Mouse (Mus musculus) liver, embryonic 13.5 days (tissue): Measurements from ENCODE around the gene Fam49a. TPM values are rescaled to one million over a fixed set of nuclear protein-coding genes. Genes with fewer than 3 reads are reported as not detected.

Experiments
- ATAC-seq: fragments of 200-750 bp; cut with Nextera tagmentation; 2 replicates; pipeline ENCODE4 v1.8.0; 2017; ENCODE audit warnings: low read depth, mild to moderate bottlenecking, moderate number of reproducible peaks, moderate library complexity
- DNase-seq: peaks from one replicate; pipeline ENCODE4 v3.0.0; 2022
- H3K27ac ChIP-seq: fragments of 300-500 bp; sonication (generic); 2 replicates; pipeline ENCODE4 v1.5.1; 2015; ENCODE audit warnings: moderate library complexity, mild to moderate bottlenecking, inconsistent platforms
- H3K27me3 ChIP-seq: fragments of 300-500 bp; sonication (generic); 2 replicates; pipeline ENCODE4 v1.6.1; 2015; ENCODE audit warnings: mild to moderate bottlenecking, inconsistent platforms
- H3K36me3 ChIP-seq: fragments of 300-500 bp; sonication (generic); 2 replicates; pipeline ENCODE4 v1.6.1; 2015; ENCODE audit warnings: mild to moderate bottlenecking, inconsistent platforms
- H3K4me1 ChIP-seq: fragments of 300-500 bp; sonication (generic); replicated peaks from 2 replicates; pipeline ENCODE4 v1.6.1; 2015; ENCODE audit warnings: inconsistent platforms
- H3K4me2 ChIP-seq: fragments of 300-500 bp; sonication (generic); 2 replicates; pipeline ENCODE4 v1.6.1; 2015; ENCODE audit warnings: inconsistent platforms, mild to moderate bottlenecking, moderate library complexity
- H3K4me3 ChIP-seq: fragments of 300-500 bp; sonication (generic); replicated peaks from 2 replicates; pipeline ENCODE4 v1.5.1; 2015; ENCODE audit warnings: mild to moderate bottlenecking, inconsistent platforms
- H3K9ac ChIP-seq: fragments of 300-500 bp; sonication (generic); 2 replicates; pipeline ENCODE4 v1.6.1; 2015; ENCODE audit warnings: mild to moderate bottlenecking, inconsistent platforms
- H3K9me3 ChIP-seq: fragments of 300-500 bp; sonication (generic); replicated peaks from 2 replicates; pipeline ENCODE4 v1.6.1; 2016; ENCODE audit warnings: inconsistent platforms
- WGBS: fragments of 180-500 bp; shearing (Covaris S2); methylation state at CpG from one replicate; pipeline ENCODE4 v1.1.7; 2015; ENCODE audit not compliant: insufficient replicate concordance; 5-methylcytosine and 5-hydroxymethylcytosine counted together
- polyA plus RNA-seq: library from polyadenylated mRNA; unstranded; fragments of >200 nt; fragmentation: Nextera tagmentation; extraction: Ambion mirVana; gene quantifications from 2 replicates; pipeline ENCODE4 v1.2.1, GENCODE M21; 2015

Fam49a gene
- polyA plus RNA-seq, 1 experiment from 2014 or later: 2.5 TPM

GRCm38 (mm10) chr12:12364201-12364600 lies 102.3 kb downstream of the Fam49a start:
- ATAC-seq (no peak), DNase-seq (no peak)
- no peak overlapping the region for H3K4me3 ChIP-seq
- no peak overlapping the region for H3K27ac ChIP-seq
- H3K4me2 ChIP-seq: no peak overlapping the region
- no peaks in the 10 kb centered on the region for H3K9me3 ChIP-seq
- 68% methylated on average over 8 of the region's 8 CpGs for WGBS
- no peak overlapping the region for H3K9ac ChIP-seq
- H3K4me1 ChIP-seq: no peaks in the 10 kb centered on the region
- H3K36me3 ChIP-seq: no peaks in the 10 kb centered on the region
- H3K27me3 ChIP-seq: no peaks in the 10 kb centered on the region

- ATAC-seq: no peak
Measured at GRCm38 (mm10) chr12:12367423-12367822, 105.5 kb downstream of the Fam49a start.

DNA sequence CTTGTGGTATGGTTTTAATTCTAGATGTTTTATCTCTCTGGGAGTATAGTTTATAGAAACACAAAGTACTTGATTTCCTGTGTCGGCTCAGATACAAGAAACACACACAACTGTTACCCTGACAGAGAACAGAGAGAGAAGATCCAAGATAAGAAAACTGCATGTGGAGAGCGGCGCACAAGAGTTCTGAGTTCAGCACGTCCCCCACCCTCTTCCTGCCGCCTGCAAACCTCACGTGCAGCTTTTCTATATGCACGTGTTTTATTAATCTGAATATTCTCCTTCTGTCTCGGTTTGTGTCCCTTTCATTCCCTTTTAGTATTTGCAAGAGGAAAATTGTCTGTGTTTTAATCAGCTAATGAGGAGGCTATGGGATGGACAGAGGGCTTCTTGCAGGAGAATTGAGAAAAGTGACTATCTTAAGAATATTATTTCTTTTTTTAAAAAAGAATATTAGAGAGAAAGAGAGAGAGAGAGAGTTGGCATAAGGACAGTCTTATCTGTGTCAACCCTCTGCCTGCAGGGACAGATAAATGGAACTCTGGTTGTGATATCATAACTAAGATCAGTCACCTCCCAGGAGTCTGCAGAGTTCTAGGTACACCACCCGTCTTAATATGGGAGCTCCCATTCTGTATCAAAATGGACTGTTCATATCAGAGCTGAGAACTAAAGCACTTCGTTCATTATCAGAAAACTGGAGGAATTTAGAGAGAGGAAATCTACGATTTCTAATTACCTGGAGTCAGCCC lies 111.3 kb downstream of the Fam49a start:
- no peak overlapping the region for H3K4me2 ChIP-seq
- no peak for DNase-seq
- no peaks in the 10 kb centered on the region for H3K27me3 ChIP-seq
- WGBS: 30% methylated on average over 11 of the region's 11 CpGs
- H3K9me3 ChIP-seq: no peaks in the 10 kb centered on the region
- H3K36me3 ChIP-seq: no peaks in the 10 kb centered on the region
- H3K27ac ChIP-seq: no peak overlapping the region
- H3K9ac ChIP-seq: no peak overlapping the region
- H3K4me3 ChIP-seq: no peak overlapping the region
- peaks cover 9% of the 10 kb centered on the region for H3K4me1 ChIP-seq
- ATAC-seq: peak; percentile 60

More at GRCm38 (mm10) chr12:12367423-12367822, 105.5 kb downstream of the Fam49a start:
- 55% methylated on average over 5 of the region's 5 CpGs for WGBS
- Histone ChIP-seq H3K4me2 (no peak overlapping the region), H3K9me3 (no peaks in the 10 kb centered on the region), H3K4me3 (no peak overlapping the region), H3K9ac (no peak overlapping the region), H3K4me1 (no peaks in the 10 kb centered on the region), H3K27ac (no peak overlapping the region), H3K36me3 (no peaks in the 10 kb centered on the region), H3K27me3 (no peaks in the 10 kb centered on the region)
- no peak for DNase-seq

DNA sequence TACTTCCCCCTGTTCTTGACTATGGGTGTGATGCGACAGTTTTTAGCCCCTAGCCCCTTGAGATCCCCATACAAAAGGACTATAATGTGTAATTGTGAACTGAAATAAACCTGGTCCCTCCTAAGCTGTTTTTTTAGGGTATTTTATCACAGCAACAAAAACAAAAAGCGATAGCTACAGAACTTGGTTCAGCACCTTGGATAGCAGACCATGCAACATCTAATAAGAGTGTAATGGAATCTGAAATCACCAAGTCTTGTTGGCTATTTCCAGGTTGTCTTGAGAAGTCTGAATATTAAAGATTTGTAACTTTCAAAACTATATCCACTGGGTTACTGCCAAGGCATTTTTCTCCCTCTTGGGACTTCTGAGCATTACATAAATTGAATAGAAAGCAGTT lies 117.1 kb downstream of the Fam49a start:
- no peak for DNase-seq
- Histone ChIP-seq H3K4me1 (no peaks in the 10 kb centered on the region), H3K27me3 (no peaks in the 10 kb centered on the region), H3K9me3 (no peaks in the 10 kb centered on the region), H3K9ac (no peak overlapping the region), H3K4me2 (no peak overlapping the region), H3K27ac (no peak overlapping the region), H3K4me3 (no peak overlapping the region), H3K36me3 (no peaks in the 10 kb centered on the region)
- ATAC-seq: no peak
- 55% methylated on average over 2 of the region's 2 CpGs for WGBS

GRCm38 (mm10) chr12:12389271-12389670 lies 127.3 kb downstream of the Fam49a start:
- DNase-seq (no peak), ATAC-seq (no peak)
- H3K4me2 ChIP-seq: no peak overlapping the region
- H3K4me1 ChIP-seq: no peaks in the 10 kb centered on the region
- H3K27ac ChIP-seq: no peak overlapping the region
- H3K9ac ChIP-seq: no peak overlapping the region
- H3K4me3 ChIP-seq: no peak overlapping the region
- H3K27me3 ChIP-seq: no peaks in the 10 kb centered on the region
- 68% methylated on average over 1 of the region's 1 CpGs for WGBS
- no peaks in the 10 kb centered on the region for H3K9me3 ChIP-seq
- H3K36me3 ChIP-seq: no peaks in the 10 kb centered on the region

- DNase-seq (no peak), ATAC-seq (no peak)
- H3K9ac ChIP-seq: no peak overlapping the region
- WGBS: 6% methylated on average over 6 of the region's 6 CpGs
- H3K27me3 ChIP-seq: no peaks in the 10 kb centered on the region
- H3K4me3 ChIP-seq: no peak overlapping the region
- H3K4me1 ChIP-seq: no peaks in the 10 kb centered on the region
- no peak overlapping the region for H3K27ac ChIP-seq
- H3K4me2 ChIP-seq: no peak overlapping the region
- no peaks in the 10 kb centered on the region for H3K9me3 ChIP-seq
- no peaks in the 10 kb centered on the region for H3K36me3 ChIP-seq
Measured at GRCm38 (mm10) chr12:12396224-12396623, 134.3 kb downstream of the Fam49a start.

GRCm38 (mm10) chr12:12401051-12401465 lies 139.1 kb downstream of the Fam49a start:
- no peak overlapping the region for H3K27ac ChIP-seq
- H3K27me3 ChIP-seq: no peaks in the 10 kb centered on the region
- no peak overlapping the region for H3K4me3 ChIP-seq
- no peak overlapping the region for H3K4me2 ChIP-seq
- no peak for DNase-seq
- no peak overlapping the region for H3K9ac ChIP-seq
- no peak for ATAC-seq
- H3K36me3 ChIP-seq: no peaks in the 10 kb centered on the region
- WGBS: 34% methylated on average over 9 of the region's 9 CpGs
- H3K4me1 ChIP-seq: no peaks in the 10 kb centered on the region
- no peaks in the 10 kb centered on the region for H3K9me3 ChIP-seq

- Histone ChIP-seq H3K4me2 (no peak overlapping the region), H3K27me3 (no peaks in the 10 kb centered on the region), H3K4me1 (no peaks in the 10 kb centered on the region), H3K27ac (no peak overlapping the region), H3K9me3 (no peaks in the 10 kb centered on the region), H3K4me3 (no peak overlapping the region), H3K36me3 (no peaks in the 10 kb centered on the region), H3K9ac (no peak overlapping the region)
- ATAC-seq: no peak
- DNase-seq: no peak
- WGBS: 41% methylated on average over 15 of the region's 15 CpGs
Measured at GRCm38 (mm10) chr12:12401504-12401903, 139.6 kb downstream of the Fam49a start.

GRCm38 (mm10) chr12:12405491-12406110 lies 143.7 kb downstream of the Fam49a start:
- no peaks in the 10 kb centered on the region for H3K27me3 ChIP-seq
- no peaks in the 10 kb centered on the region for H3K9me3 ChIP-seq
- H3K9ac ChIP-seq: no peak overlapping the region
- ATAC-seq (no peak), DNase-seq (no peak)
- WGBS: 48% methylated on average over 10 of the region's 10 CpGs
- no peaks in the 10 kb centered on the region for H3K4me1 ChIP-seq
- H3K27ac ChIP-seq: no peak overlapping the region
- no peak overlapping the region for H3K4me3 ChIP-seq
- no peak overlapping the region for H3K4me2 ChIP-seq
- H3K36me3 ChIP-seq: no peaks in the 10 kb centered on the region

- Histone ChIP-seq H3K9ac (no peak overlapping the region), H3K27me3 (no peaks in the 10 kb centered on the region), H3K4me2 (no peak overlapping the region), H3K4me1 (no peaks in the 10 kb centered on the region), H3K27ac (no peak overlapping the region), H3K36me3 (no peaks in the 10 kb centered on the region), H3K4me3 (no peak overlapping the region), H3K9me3 (no peaks in the 10 kb centered on the region)
- DNase-seq (no peak), ATAC-seq (no peak)
- 60% methylated on average over 5 of the region's 5 CpGs for WGBS
Measured at GRCm38 (mm10) chr12:12409044-12409443, 147.1 kb downstream of the Fam49a start.

DNA sequence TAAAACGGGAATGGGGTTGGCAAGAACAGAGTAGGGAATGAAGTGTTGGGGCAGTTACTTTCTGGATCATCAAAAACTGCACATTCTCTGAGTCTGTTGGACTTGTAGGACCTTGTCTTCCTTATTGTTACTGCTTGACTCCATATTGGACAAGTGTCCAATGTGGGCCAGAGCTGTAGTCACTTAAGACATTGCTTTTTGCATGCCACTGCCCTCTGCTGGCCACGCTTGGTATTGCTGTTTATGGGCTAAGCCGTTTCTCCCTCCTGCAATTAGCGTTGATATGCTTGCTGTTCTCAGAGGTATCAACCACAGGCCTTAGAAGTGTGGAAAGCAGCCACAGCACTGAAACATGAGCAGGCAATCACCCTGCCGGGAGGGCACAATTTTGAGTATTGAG lies 150.7 kb downstream of the Fam49a start:
- 27% methylated on average over 5 of the region's 5 CpGs for WGBS
- no peak overlapping the region for H3K27ac ChIP-seq
- H3K4me2 ChIP-seq: no peak overlapping the region
- no peaks in the 10 kb centered on the region for H3K27me3 ChIP-seq
- no peak overlapping the region for H3K4me3 ChIP-seq
- DNase-seq (peak; percentile 60), ATAC-seq (peak; percentile 58; the same call in 1 of the 2 replicates)
- no peaks in the 10 kb centered on the region for H3K36me3 ChIP-seq
- H3K4me1 ChIP-seq: no peaks in the 10 kb centered on the region
- no peaks in the 10 kb centered on the region for H3K9me3 ChIP-seq
- no peak overlapping the region for H3K9ac ChIP-seq

DNA sequence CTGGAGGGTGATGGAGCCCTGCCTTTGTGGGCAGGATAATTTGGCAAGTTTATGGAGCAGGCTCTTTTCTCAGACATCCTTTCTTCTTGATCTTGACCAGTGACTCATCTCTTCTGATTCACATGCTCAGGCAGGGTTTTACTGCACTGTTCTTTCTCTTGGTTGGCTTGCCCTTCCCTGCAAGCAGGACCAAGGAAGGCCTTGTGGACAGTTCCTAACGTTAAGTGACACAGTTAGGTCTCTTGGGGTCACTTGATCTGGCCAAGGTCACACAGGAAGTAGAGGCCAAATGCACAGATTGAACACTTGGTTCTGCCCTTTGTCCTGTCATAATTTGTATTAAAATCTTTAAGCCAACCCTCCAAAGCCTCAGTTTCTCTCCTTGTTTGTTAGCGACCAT lies 158.5 kb downstream of the Fam49a start:
- ATAC-seq (no peak), DNase-seq (no peak)
- Histone ChIP-seq H3K36me3 (no peaks in the 10 kb centered on the region), H3K27me3 (no peaks in the 10 kb centered on the region; the same call in 1 of the 2 replicates), H3K27ac (no peak overlapping the region), H3K4me1 (peaks cover 20% of the 10 kb centered on the region), H3K4me2 (peak overlapping the region; percentile 78), H3K9ac (no peak overlapping the region), H3K4me3 (no peak overlapping the region), H3K9me3 (no peaks in the 10 kb centered on the region)
- 2% methylated on average over 2 of the region's 2 CpGs for WGBS
